Mouse (Mus musculus) T-helper 2 cell (primary cell): ENCODE results near the gene Atg10.

Experiments
- in situ Hi-C: fragments of 300-600 bp; cut with MboI, MseI; formaldehyde crosslinking; loops from one replicate; pipeline ENCODE4 v1.15.1; 2025; ENCODE audit warnings: high pct_unique_total_duplicates

Gene Atg10

GRCm38 (mm10) chr13:91118156-91118555 lies 105.6 kb downstream of the Atg10 start:
- in situ Hi-C loops: no loop called here

GRCm38 (mm10) chr13:91114880-91115279 lies 108.9 kb downstream of the Atg10 start:
- in situ Hi-C loops: no loop called here

- in situ Hi-C loops: no loop called here
Observed at GRCm38 (mm10) chr13:91107308-91107946, 116.3 kb downstream of the Atg10 start.

- in situ Hi-C loops: no loop called here
Observed at GRCm38 (mm10) chr13:91102238-91102637, 121.5 kb downstream of the Atg10 start.

- in situ Hi-C loops: no loop called here
Observed at GRCm38 (mm10) chr13:91100417-91100816, 123.4 kb downstream of the Atg10 start.

GRCm38 (mm10) chr13:91094851-91095250 lies 128.9 kb downstream of the Atg10 start:
- in situ Hi-C loops: no loop called here

- in situ Hi-C loops: no loop called here
Observed at GRCm38 (mm10) chr13:91094196-91094595, 129.6 kb downstream of the Atg10 start.

- in situ Hi-C loops: no loop called here
Observed at GRCm38 (mm10) chr13:91093610-91094009, 130.2 kb downstream of the Atg10 start.

- in situ Hi-C loops: no loop called here
Observed at GRCm38 (mm10) chr13:91093162-91093561, 130.6 kb downstream of the Atg10 start.

- in situ Hi-C loops: no loop called here
Observed at GRCm38 (mm10) chr13:91091731-91092190, 132.0 kb downstream of the Atg10 start.

- in situ Hi-C loops: no loop called here
Observed at GRCm38 (mm10) chr13:91090861-91091730, 132.7 kb downstream of the Atg10 start.

- in situ Hi-C loops: loop anchor here (10.0 kb wide), 1 partner anchor 1052 kb away; no protein-coding TSS in a partner anchor
Observed at GRCm38 (mm10) chr13:91086361-91086900, 137.3 kb downstream of the Atg10 start.

- in situ Hi-C loops: no loop called here
Observed at GRCm38 (mm10) chr13:91072351-91072750, 151.4 kb downstream of the Atg10 start.

- in situ Hi-C loops: no loop called here
Observed at GRCm38 (mm10) chr13:91060871-91061270, 162.9 kb downstream of the Atg10 start.

- in situ Hi-C loops: no loop called here
Observed at GRCm38 (mm10) chr13:91048171-91048570, 175.6 kb downstream of the Atg10 start.

GRCm38 (mm10) chr13:91046851-91047250 lies 176.9 kb downstream of the Atg10 start:
- in situ Hi-C loops: no loop called here

- in situ Hi-C loops: no loop called here
Observed at GRCm38 (mm10) chr13:91041236-91041635, 182.5 kb downstream of the Atg10 start.

GRCm38 (mm10) chr13:91040421-91040820 lies 183.3 kb downstream of the Atg10 start:
- in situ Hi-C loops: no loop called here

- in situ Hi-C loops: no loop called here
Observed at GRCm38 (mm10) chr13:91039201-91039807, 184.5 kb downstream of the Atg10 start.

GRCm38 (mm10) chr13:91038636-91039035 lies 185.1 kb downstream of the Atg10 start:
- in situ Hi-C loops: no loop called here

GRCm38 (mm10) chr13:91038034-91038433 lies 185.7 kb downstream of the Atg10 start:
- in situ Hi-C loops: no loop called here

GRCm38 (mm10) chr13:91037405-91037804 lies 186.4 kb downstream of the Atg10 start:
- in situ Hi-C loops: no loop called here
